Mouse (Mus musculus): ENCODE results near the gene Apod.

DNA sequence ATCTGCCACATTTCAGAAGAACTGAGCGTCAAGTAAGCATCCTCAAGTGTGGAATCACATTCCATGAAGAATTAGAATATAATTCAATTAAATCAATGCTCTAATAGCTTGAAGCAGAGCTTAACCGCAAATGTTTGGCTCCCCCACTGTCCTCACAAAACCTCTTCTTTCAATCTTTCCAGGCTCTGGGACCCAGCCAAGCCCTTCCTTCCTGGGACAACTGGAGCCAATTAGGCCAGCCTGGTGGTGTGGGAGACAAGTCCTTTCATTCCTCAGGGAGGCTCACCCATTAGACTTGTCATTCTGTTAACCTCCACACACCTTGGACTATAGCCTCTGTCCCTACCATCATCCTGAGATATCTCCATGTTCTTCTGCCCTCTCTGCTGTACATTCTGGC, 32.6 kb downstream of the Apod start:
- no peak for TF ChIP-seq CTCF (IDR thresholded peaks at IDR 0.05; ENCODE audit: low read depth)
- TF ChIP-seq EP300 (optimal IDR thresholded peaks at IDR 0.05), result no peak

Measured in stomach, postnatal 0 days (tissue).